Mouse (Mus musculus) c-Kit-positive CD71-positive TER-119-negative erythroid progenitor cells, embryonic 14.5 days (primary cell): ENCODE measurements around the gene Rab3d.

Experiments
- DNase-seq: peaks from one replicate; pipeline ENCODE4 v3.0.0-alpha.2; 2013; ENCODE audit warnings: low read depth

The Rab3d gene

GRCm38 (mm10) chr9:21937711-21938175 is 19.8 kb upstream of the Rab3d start:
- no peak for DNase-seq

- peak; percentile 89 for DNase-seq
Measured at GRCm38 (mm10) chr9:21936692-21937570, 18.9 kb upstream of the Rab3d start, which contains the start of gene Plppr2. TSS of gene Plppr2 (plus strand) at chr9:21937033.

- DNase-seq: no peak
Measured at GRCm38 (mm10) chr9:21935466-21936131, 17.6 kb upstream of the Rab3d start.

- DNase-seq: no peak
Measured at GRCm38 (mm10) chr9:21934021-21934420, 16.0 kb upstream of the Rab3d start.

- no peak for DNase-seq
Measured at GRCm38 (mm10) chr9:21932445-21933137, 14.6 kb upstream of the Rab3d start.

- DNase-seq: no peak
Measured at GRCm38 (mm10) chr9:21932006-21932405, 14.0 kb upstream of the Rab3d start.

- DNase-seq: no peak
Measured at GRCm38 (mm10) chr9:21929208-21929607, 11.2 kb upstream of the Rab3d start.

GRCm38 (mm10) chr9:21927208-21927753 is 9.3 kb upstream of the Rab3d start, which contains the start of the genes Ccdc159 and Tmem205:
TSS of gene Ccdc159 (plus strand) at chr9:21927471.
TSS of gene Tmem205 (minus strand) at chr9:21927556.
- peak; percentile 62 for DNase-seq

GRCm38 (mm10) chr9:21926784-21927183 is 8.8 kb upstream of the Rab3d start:
- DNase-seq: no peak

- DNase-seq: no peak
Measured at GRCm38 (mm10) chr9:21926155-21926554, 8.2 kb upstream of the Rab3d start.

GRCm38 (mm10) chr9:21925506-21925905 is 7.5 kb upstream of the Rab3d start:
- DNase-seq: no peak

GRCm38 (mm10) chr9:21925034-21925433 is 7.0 kb upstream of the Rab3d start:
- DNase-seq: no peak

GRCm38 (mm10) chr9:21924099-21924493 is 6.1 kb upstream of the Rab3d start:
- peak; percentile 38 for DNase-seq

- no peak for DNase-seq
Measured at GRCm38 (mm10) chr9:21923490-21924098, 5.6 kb upstream of the Rab3d start.

GRCm38 (mm10) chr9:21923036-21923435 is 5.0 kb upstream of the Rab3d start:
- no peak for DNase-seq

- no peak for DNase-seq
Measured at GRCm38 (mm10) chr9:21918692-21919384, 846 bp upstream of the Rab3d start.

GRCm38 (mm10) chr9:21917493-21918034 is 428 bp downstream of the Rab3d start:
- DNase-seq: no peak

- no peak for DNase-seq
Measured at GRCm38 (mm10) chr9:21916851-21917492, 1.0 kb downstream of the Rab3d start.

- DNase-seq: no peak
Measured at GRCm38 (mm10) chr9:21909474-21910223, 8.3 kb downstream of the Rab3d start.
